Mouse (Mus musculus): ENCODE data around the gene Slamf7.

Gene Slamf7

DNA sequence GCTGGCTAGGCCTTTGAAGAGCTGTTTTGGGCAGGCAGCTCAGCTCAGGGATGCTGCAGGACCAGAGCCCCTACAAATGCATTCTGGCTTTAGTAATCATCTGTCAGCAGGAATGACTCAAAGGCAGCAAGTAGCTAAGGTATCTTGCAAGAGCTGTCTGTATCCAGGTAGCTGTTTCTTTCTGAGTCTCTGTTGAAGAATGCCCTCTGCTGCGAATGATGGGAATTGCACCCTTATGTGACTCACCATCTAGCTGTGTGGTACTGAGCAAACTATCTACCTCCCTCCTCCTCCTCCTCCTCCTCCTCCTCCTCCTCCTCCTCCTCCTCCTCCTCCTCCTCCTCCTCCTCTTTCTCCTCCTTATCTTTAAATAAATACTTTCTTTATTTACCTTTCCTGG, 42.1 kb downstream of the Slamf7 start:
- TF ChIP-seq CTCF (conservative IDR thresholded peaks at IDR 0.05; ENCODE audit: low read length) (peak; percentile 20; the same call in 1 of the 2 replicates), POU5F1 (IDR thresholded peaks at IDR 0.05; ENCODE audit: borderline replicate concordance, low read length) (no peak), NANOG (IDR thresholded peaks at IDR 0.05; ENCODE audit: borderline replicate concordance, low read length) (no peak)
- Histone ChIP-seq H3K9me3 (ENCODE audit: low read length) (no peaks in the 10 kb centered on the region), H3K4me1 (replicated peaks; ENCODE audit: low read depth, low read length) (no peaks in the 10 kb centered on the region), H3K36me3 (ENCODE audit: insufficient read depth, low read length) (no peaks in the 10 kb centered on the region), H3K27me3 (ENCODE audit: insufficient read depth, low read length) (no peaks in the 10 kb centered on the region; the same call in 1 of the 2 replicates), H3K4me3 (replicated peaks; ENCODE audit: low read length) (no peak overlapping the region)

DNA sequence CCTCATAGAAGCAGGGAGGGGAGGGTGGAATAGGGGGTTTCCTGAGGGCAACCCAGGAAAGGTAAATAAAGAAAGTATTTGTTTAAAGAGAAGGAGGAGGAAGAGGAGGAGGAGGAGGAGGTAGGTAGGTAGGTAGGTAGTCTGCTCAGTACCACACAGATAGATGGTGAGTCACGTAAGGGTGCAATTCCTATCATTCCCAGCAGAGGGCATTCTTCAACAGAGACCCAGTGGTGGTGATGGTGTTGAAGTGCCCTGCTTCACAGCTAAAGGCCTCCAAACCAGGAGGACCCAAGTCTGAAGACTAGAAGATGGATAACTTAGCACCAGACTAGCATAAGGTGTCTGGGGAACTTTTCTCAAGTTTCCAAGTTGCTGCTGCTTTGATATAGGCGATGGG, 42.8 kb downstream of the Slamf7 start:
- TF ChIP-seq CTCF (conservative IDR thresholded peaks at IDR 0.05; ENCODE audit: low read length) (peak; percentile 56), POU5F1 (IDR thresholded peaks at IDR 0.05; ENCODE audit: borderline replicate concordance, low read length) (no peak), NANOG (IDR thresholded peaks at IDR 0.05; ENCODE audit: borderline replicate concordance, low read length) (no peak)
- Histone ChIP-seq H3K9me3 (ENCODE audit: low read length) (no peaks in the 10 kb centered on the region), H3K4me3 (replicated peaks; ENCODE audit: low read length) (no peak overlapping the region), H3K27me3 (ENCODE audit: insufficient read depth, low read length) (no peaks in the 10 kb centered on the region; the same call in 1 of the 2 replicates), H3K36me3 (ENCODE audit: insufficient read depth, low read length) (no peaks in the 10 kb centered on the region), H3K4me1 (replicated peaks; ENCODE audit: low read depth, low read length) (no peaks in the 10 kb centered on the region)

DNA sequence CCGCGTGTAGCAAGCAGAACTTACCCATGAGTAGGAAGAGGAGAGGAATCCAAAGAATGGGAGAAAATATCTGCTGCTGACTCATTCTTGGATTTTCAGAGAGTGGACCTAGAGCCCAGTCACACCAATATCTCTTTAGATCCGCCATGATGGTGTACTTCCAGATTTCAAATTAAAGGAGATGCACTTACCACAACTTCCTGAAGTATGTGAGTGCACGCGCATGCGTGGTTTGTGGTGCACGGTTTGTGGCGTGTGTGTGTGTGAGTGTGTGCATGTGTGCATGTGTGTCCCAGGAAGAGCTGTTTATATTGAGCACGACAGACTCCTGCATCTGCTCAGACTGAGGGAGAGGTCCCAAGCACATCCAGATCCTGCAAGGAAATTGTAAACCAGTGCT, 45.7 kb downstream of the Slamf7 start, which contains the start of gene Ly9:
Gene Ly9 (minus strand): TSS at position 235 of the 400 bp plus-strand sequence.
- no peaks in the 10 kb centered on the region for H3K9me3 ChIP-seq (ENCODE audit: low read length)
- no peak within 1 kb of the TSS for H3K4me3 ChIP-seq (replicated peaks; ENCODE audit: low read length)
- no peaks in the 10 kb centered on the region; the same call in 1 of the 2 replicates for H3K27me3 ChIP-seq (ENCODE audit: insufficient read depth, low read length)
- TF ChIP-seq NANOG (IDR thresholded peaks at IDR 0.05; ENCODE audit: borderline replicate concordance, low read length) = no peak
- no peaks in the 10 kb centered on the region for H3K4me1 ChIP-seq (replicated peaks; ENCODE audit: low read depth, low read length)
- no peaks in the 10 kb centered on the region for H3K36me3 ChIP-seq (ENCODE audit: insufficient read depth, low read length)

DNA sequence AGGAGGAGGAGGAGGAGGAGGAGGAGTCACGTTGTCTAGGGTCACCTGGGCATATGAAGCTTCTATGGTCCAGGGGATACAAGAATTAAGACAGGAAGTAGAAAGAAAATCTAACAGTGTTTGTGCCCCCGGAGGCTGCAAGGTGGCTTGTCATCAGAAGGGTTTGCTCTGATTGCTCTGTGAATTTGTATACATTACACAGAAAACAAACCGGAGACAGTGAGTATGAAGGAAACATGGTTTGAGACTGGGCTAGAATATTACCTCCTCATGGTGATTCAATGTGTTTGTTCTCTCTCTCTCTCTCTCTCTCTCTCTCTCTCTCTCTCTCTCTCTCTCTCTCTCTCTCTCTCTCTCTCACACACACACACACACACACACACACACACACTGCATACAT, 46.2 kb downstream of the Slamf7 start:
- Histone ChIP-seq H3K27me3 (ENCODE audit: insufficient read depth, low read length) (no peaks in the 10 kb centered on the region), H3K36me3 (ENCODE audit: insufficient read depth, low read length) (no peaks in the 10 kb centered on the region), H3K4me1 (replicated peaks; ENCODE audit: low read depth, low read length) (no peaks in the 10 kb centered on the region), H3K4me3 (replicated peaks; ENCODE audit: low read length) (no peak overlapping the region), H3K9me3 (ENCODE audit: low read length) (no peaks in the 10 kb centered on the region)
- TF ChIP-seq CTCF (conservative IDR thresholded peaks at IDR 0.05; ENCODE audit: low read length) = no peak
- no peak for TF ChIP-seq POU5F1 (IDR thresholded peaks at IDR 0.05; ENCODE audit: borderline replicate concordance, low read length)
- TF ChIP-seq NANOG (IDR thresholded peaks at IDR 0.05; ENCODE audit: borderline replicate concordance, low read length) = no peak

DNA sequence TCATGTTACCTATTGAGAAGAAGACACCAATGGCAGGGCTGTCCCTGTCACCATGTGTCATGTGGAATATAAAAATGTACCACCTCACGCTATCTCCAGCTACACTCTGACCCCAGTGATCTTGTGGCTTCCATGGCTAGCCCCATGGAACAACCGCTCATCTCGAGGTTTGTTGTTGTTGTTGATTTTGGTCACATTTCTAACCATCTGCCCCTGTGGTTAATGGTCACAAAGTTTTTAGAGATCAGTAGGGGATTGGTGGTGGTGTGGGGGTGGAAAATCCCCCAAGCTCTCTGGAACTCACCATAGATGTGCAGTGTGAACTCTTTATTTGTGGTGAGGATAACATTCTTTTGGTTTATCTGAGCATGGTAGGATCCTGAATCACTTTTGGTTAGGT, 48.1 kb downstream of the Slamf7 start:
- H3K9me3 ChIP-seq (ENCODE audit: low read length) = no peaks in the 10 kb centered on the region
- TF ChIP-seq NANOG (IDR thresholded peaks at IDR 0.05; ENCODE audit: borderline replicate concordance, low read length) (no peak), POU5F1 (IDR thresholded peaks at IDR 0.05; ENCODE audit: borderline replicate concordance, low read length) (no peak), CTCF (conservative IDR thresholded peaks at IDR 0.05; ENCODE audit: low read length) (no peak)

DNA sequence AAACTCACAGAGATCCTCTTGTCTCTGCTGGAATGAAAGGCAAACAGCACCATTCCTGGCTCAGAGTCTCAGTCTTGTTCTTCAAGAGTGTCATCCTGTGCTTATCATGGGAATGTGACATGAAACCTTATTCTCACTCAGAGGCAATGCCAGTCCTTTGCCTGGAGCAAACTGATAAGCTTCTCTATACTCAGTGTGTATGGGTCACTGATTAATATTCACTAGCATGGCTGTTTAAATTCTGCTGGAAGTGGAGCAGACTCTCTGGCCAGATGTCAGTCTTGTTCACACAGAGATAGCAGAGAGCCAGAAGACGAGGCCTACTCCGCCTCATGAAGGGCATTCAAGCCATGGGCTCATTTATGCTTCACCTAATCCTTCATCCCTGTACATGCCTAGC, 68.3 kb downstream of the Slamf7 start:
- Histone ChIP-seq H3K4me1 (replicated peaks; ENCODE audit: low read depth, low read length) (no peaks in the 10 kb centered on the region), H3K27me3 (ENCODE audit: insufficient read depth, low read length) (no peaks in the 10 kb centered on the region), H3K36me3 (ENCODE audit: insufficient read depth, low read length) (no peaks in the 10 kb centered on the region), H3K4me3 (replicated peaks; ENCODE audit: low read length) (no peak overlapping the region), H3K9me3 (ENCODE audit: low read length) (no peaks in the 10 kb centered on the region)
- TF ChIP-seq CTCF (conservative IDR thresholded peaks at IDR 0.05; ENCODE audit: low read length) (no peak), NANOG (IDR thresholded peaks at IDR 0.05; ENCODE audit: borderline replicate concordance, low read length) (no peak), POU5F1 (IDR thresholded peaks at IDR 0.05; ENCODE audit: borderline replicate concordance, low read length) (no peak)

More for the DNA sequence above, 48.1 kb downstream of the Slamf7 start:
- no peak overlapping the region for H3K4me3 ChIP-seq (replicated peaks; ENCODE audit: low read length)
- H3K27me3 ChIP-seq (ENCODE audit: insufficient read depth, low read length) = no peaks in the 10 kb centered on the region
- no peaks in the 10 kb centered on the region for H3K4me1 ChIP-seq (replicated peaks; ENCODE audit: low read depth, low read length)
- no peaks in the 10 kb centered on the region for H3K36me3 ChIP-seq (ENCODE audit: insufficient read depth, low read length)
